Mouse (Mus musculus): ENCODE data around the gene Cnpy2.
"Not testable (repeated sequence)": the region's sequence is repeated elsewhere in the genome, so short reads cannot be mapped to it uniquely, and the experiment has no call there.

Cnpy2 gene

DNA sequence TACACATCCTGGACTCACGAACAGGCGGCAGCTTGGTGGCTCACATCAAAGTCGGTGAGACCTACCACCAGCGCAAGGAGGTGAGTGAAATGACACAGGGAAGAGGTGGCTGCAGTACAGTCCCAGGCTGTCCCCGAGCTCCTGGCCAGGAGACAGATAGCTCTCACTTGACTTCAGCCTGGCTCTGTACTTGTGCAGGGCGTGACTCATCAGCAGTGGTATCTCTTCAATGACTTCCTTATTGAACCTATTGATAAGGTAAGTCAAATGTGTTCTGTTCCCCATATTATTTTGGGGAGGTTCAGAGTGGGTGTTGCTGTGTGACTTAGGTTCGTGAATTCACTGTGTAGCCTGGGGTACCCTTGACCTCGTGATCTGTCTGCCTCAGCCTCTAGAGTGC is 6.7 kb upstream of the Cnpy2 start:
- no peak for DNase-seq (ENCODE audit: low read depth)

DNA sequence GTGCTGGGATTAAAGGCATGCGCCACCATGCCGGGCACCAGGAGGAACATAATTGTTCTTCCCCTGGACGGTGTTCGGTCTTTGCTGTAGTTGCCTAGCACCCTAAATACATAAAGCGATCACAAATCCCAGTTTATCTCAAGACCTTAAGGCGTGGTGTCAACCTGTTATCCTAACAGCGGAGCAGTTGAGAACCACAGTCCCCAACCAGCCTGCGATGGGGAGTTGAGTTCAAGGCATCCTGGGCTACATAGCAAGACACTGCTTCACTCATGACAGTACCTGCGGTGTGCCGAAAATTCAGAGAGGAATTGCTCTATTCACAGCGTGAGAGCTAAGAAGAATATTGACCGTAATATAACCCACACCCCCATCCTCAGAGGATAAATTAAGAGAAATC is 618 bp upstream of the Cnpy2 start:
- no peak for DNase-seq (ENCODE audit: low read depth)

DNA sequence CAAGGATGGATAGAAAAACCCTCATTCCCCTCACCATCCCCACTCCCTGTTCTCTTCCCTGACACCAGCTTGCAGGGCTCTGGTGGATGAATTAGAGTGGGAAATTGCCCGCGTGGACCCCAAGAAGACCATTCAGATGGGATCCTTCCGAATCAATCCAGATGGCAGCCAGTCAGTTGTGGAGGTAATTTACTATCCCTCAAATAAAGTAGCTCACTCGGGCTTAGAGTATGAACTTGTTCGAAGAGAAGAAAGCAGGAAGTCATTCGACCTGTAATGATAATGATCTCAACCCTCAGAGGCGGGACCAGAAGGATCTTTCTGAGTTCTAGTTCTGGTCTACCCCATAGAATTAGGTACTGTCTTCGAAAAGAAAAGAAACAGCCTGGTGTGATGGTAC is 1.3 kb downstream of the Cnpy2 start:
- DNase-seq (ENCODE audit: low read depth), result no peak

DNA sequence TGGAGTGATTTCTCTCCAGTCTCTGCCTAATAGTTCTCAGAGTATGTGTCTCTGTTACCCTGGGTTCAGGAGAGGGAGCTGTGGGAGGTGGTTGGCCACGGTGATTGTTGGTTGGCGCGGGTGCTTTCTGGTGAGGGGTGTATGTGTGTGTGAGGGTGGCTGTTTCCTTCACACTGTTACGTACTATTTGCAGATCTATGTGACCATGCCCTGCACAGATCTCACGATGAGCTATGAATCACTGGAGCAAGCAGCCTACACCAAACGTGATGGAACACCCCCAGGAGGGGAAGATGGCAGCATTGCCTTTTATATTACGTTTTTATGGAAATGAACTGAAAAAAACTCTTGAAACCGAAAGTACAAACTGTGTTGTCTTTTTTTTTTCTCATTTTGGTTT is 4.6 kb downstream of the Cnpy2 start:
- DNase-seq (ENCODE audit: low read depth), result no peak

DNA sequence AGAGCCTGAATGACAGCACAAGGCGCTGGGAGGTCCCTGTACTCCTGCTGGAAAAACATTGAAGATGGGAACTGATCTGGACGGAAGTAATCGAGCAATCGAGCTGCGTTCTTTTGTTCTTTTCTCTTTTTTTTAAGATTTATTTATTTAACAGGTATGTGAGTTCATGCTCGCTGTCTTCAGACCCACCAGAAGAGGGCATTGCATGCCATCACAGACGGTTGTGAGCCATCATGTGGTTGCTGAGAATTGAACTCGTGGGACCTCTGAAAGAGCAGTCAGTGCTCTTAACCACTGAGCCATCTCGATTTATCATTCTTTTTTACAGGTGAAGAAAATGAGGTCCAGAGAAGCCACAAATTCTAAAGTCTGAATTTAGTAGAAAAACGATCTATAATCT is 5.4 kb downstream of the Cnpy2 start:
- no peak for DNase-seq (ENCODE audit: low read depth)

DNA sequence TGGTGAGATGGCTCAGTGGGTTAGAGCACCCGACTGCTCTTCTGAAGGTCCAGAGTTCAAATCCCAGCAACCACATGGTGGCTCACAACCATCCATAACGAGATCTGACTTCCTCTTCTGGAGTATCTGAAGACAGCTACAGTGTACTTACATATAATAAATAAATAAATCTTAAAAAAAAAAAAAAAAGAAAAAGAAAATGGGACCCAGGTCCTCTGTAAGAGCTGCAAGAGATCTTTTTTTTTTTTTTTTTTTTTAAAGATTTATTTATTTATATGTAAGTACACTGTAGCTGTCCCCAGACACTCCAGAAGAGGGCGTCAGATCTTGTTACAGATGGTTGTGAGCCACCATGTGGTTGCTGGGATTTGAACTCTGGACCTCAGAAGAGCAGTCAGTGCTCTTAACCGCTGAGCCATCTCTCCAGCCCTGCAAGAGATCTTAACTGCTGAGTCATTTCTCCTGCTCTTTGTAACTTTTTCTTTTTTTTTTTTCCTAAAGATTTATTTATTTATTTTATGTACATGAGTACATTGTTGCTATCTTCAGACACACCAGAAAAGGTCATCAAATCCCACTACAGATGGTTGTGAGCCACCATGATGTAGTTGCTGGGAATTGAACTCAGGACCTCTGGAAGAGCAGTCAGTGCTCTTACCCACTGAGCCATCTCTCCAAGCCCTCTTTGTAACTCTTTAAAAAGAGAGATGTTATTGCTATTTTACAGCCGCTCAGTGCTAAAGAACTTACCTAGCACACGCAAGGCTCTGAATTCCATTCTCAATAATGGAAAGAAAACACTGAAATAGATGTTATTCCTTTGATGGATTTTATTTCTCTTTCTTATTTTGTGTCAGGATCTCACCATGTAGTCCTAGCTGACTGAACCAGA is 10.3 kb downstream of the Cnpy2 start:
- not testable (repeated sequence) for DNase-seq (ENCODE audit: low read depth)

DNA sequence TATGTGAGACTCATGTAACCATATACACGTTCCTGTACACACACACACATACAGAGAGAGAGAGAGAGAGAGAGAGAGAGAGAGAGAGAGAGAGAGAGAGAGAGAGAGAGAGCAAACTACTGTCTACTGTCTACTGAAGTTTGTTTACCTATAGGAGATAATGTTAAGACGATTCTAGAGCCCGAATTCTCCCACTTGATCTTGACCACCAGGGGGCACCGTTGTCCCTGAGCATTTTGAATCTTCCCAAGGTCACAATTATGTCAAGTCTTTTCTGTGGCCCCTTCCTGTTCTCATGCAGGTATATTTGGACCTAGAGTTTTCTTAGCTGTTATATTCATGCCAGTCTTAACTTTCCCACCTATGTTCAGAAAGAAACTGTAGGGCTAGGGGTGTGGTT is 13.3 kb downstream of the Cnpy2 start:
- peak; percentile 58 for DNase-seq (ENCODE audit: low read depth)

DNA sequence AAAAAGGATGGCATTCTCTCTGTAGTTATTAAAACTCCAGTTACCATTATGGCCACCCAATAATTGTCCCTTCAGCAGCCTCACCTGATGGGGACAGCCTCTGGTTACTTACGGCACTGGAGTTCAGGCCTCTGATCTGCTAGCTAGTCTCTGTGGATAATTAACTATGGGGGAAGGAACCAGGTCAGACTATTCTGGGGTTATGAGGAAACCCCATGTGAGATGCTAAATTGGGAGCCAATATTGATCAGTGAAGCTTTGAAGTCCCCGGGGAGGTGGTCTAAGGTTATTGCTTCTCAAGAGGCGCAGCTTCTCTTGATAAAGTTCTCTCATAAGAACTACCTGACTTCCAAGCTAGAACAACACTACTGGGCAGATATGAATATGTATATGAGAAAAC is 13.9 kb downstream of the Cnpy2 start:
- no peak for DNase-seq (ENCODE audit: low read depth)

DNA sequence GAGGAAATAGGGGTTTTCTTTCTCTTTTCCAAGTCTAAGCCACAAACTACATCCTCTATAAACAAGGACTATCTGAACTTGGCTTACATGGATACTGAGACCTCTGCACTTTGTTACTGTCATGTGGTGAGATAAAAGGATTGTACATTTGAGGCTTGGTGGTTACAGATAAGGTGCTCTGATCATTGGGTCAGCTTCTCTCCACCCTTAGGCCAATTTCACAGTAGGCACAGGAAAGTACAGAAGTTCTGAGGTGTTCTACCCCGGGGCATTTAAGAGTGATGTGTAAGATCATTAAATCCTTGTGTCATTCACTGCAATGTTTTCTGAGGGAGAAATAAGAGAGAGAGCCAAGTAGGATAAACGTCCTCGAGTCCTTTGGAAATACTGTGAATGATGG is 14.3 kb downstream of the Cnpy2 start:
- no peak for DNase-seq (ENCODE audit: low read depth)

DNA sequence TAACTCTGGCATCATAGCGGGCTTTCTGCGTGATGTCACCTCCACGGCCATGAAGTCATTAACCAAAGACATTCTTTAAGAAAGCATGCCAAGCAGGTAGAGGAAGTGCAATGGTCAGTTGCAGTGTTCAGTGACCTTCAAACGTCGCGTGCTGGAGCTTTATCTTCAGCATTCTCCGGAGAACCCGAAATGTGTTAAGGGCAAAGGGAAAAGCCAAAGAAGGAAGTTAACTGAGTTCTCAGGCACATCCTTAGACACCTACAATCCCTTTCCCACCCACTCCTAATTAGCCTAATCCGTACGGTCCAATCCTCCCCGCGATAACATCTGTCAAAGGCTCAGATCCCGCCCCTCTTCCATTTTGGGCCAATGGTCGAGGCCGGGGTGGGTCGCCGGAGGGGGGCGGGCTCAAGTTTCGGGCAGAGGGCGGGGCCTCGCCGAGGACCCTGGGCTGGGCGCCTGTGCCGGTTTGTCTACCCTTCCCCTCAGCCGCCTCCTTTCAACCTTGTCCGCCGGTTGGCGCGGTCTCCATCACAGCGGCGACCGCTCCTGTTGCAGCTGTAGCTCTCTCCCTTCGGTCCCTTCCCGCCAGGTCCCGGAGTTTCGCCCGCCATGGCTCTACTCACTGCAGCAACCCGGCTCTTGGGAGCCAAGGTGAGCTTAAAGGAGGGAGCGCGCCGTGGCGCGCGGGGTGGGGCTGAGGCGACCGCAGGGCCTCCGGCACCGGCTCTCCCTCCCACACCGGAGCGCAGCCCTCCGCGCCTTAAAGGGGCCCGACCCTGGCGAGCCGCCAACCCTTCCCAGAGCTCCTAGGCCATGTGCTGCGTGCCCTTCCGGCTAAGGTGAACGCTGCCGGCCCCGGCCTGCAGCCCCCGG is 15.3 kb downstream of the Cnpy2 start, which contains the start of gene Cs:
Gene Cs, plus strand, starts transcription at position 429 of the 876 bp plus-strand sequence.
- DNase-seq (ENCODE audit: low read depth), result peak; percentile 90

DNA sequence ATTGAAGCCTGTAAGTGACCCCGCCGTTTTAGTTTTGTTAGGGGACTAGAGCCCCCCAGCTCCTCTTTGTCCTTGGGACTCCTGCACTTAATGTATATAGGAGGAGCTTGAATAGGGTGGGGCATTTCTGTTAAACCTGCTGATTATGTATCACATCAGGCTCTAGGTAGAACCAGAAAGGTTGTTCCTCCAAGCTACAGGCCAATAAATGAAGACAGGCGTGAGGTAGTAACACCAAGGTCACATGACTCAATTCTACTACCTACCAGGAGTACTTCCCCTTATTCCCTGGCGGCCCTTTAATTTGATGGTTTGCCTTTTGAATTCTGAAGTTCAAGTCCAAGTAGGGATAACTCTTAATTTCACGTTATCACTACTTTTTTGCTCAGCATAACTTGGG is 16.2 kb downstream of the Cnpy2 start:
- no peak for DNase-seq (ENCODE audit: low read depth)

DNA sequence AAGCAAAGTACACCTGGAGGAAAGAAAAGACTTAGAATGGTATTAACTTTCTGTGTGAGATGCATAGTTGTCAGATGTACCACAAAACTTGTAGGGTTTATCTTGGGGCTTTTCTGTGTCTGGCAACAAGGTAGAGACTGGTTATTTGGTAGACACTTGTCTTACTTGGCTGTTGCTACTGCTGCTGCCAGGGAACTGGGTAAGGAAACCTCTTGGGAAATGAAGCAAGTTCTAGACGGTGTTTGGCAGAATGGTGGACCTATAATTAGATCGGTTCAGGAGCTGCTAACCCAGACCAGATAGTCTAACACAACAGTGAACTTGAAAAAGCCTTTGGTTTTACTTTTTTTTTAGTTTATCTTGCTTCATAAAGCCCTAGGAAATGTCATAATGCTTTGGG is 16.7 kb downstream of the Cnpy2 start:
- no peak for DNase-seq (ENCODE audit: low read depth)

DNA sequence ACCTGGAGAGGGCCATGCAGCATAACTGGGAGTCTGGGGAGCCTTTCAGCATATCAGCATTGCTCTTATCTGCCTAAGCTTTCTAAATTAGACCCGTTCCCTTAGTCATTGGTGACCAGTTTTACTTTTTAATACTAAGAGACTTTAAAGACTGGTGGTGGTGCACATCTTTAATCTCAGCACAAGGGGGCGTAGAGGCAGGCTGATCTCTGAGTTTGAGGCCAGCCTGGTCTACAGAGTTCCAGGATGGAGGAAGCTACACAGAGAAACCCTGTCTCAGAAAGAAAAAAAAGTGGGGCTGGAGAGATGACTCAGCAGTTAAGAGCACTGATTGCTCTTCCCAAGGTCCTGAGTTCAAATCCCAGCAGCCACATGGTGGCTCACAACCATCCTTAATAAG is 18.0 kb downstream of the Cnpy2 start:
- no peak for DNase-seq (ENCODE audit: low read depth)

DNA sequence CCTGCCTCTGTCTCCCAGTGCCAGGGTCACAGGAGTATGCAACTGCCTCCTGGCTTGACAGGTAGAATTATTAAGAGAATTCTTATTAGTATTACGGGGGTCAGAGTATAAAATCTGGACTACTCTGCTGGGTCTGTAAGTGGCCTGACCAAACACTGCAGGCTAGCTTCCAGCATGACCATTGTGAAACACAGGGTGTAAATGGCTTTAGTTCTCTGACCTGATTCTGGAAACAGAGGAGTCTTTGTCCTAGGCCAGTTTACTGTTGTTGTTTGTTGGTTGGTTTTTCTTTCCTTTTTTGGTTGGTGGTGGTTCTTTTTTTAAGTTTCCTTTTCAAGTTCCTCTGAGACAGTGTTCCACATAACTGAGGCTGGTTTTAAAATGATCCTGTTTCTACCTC is 21.2 kb downstream of the Cnpy2 start:
- DNase-seq (ENCODE audit: low read depth), result peak; percentile 22

DNA sequence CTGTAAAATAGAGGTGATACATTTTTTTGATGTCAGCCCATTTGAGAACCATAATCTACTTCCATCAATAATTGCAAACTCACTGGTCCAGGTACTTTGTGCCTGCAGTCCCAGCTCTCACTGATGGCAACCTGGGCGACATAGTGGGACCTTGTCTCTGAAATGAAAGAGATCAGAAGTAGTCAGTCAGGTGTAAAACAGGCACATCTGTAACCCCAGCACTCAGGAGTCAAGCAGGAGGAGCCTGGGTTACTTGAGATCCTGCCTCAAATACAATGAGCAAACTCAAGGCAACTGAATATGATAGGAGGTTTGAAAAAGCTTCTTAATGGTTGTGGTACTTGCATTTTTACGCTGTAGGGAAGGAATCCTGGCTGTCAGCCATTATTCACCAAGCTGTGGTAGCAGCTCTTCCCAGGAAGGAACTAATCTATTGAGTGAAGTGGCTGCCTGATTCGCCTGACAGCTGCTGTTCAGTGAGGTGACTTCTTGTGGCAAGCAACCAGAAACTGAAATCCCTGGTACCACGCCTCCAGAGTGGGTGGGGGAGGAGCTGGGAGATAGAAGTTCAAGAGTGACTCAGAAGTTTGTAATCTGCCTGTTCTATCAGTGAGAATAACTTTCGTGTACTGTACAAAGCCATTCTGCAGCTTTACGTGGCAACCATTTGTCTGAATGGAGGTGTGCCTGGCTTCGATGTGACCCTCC is 22.5 kb downstream of the Cnpy2 start:
- peak; percentile 35 for DNase-seq (ENCODE audit: low read depth)

DNA sequence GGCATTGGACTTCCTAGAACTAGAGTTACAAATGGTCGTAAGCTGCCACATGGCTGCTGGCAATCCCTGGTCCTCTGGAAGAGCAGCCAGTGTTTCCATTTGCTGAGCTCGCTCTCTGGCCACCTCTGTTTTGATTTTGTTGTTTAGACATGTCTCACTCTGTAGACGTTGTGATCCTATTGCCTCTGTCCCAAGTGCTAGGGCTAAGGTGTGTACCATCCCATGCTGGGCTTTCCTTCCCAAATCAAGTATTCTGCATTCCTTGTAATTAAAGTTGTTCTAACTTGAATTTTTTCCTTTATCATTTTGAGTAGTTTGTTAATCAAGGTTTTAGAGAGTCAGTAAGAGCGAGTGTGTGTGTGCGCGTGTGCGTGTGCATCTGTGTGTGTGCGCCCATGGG is 25.3 kb downstream of the Cnpy2 start:
- no peak for DNase-seq (ENCODE audit: low read depth)

DNA sequence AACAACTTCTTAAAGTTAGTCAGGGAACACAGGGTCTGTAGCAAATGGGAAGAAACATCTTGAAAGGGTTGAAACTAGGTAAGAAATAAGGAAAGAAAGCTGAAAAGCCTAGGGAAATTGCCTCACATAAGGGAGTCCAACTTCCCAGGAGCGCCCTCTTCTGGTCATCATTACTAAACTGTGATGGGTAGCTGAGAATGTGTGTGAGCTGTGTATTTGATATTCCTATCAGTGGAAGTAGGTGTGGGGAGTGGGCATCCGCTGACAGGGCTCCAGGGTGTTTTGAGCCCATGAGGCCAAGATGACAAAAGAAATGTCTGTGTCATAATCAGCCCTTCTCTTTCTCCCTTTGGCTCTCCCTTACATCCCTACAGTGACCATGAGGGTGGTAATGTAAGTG is 36.5 kb downstream of the Cnpy2 start:
- no peak for DNase-seq (ENCODE audit: low read depth)

DNA sequence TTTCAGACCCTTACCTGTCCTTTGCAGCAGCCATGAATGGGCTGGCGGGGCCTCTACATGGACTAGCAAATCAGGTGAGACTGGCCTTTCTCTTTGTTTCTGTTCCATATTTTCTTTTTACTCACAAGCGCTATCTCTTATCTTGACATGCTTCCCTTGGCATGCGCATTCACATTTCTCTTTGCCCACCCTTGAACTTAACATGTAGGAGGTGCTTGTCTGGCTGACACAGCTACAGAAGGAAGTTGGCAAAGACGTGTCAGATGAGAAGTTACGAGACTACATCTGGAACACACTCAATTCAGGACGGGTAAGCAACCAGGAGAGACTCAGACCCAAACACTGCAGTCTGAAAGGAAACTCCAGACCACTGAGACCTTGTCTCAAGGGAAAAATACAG is 37.0 kb downstream of the Cnpy2 start:
- DNase-seq (ENCODE audit: low read depth), result no peak

DNA sequence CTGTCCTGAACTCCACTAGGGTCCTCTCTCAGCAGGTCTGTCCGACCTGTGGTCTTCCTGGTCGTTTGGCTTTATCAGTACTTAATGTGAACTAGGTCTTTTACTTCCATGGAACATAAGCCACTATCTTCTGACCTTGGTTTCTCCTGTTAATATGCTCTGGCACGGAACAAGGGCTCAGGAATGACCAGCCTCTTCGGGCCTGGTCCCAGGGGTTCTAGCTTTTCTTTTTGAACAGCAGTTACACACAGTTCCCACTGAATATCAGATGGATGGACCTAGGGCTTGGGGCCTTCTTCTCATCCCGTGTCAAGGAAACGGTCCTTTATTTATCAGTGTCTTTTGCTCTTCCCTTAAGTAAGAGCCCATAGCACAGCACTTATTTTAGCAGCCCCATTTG is 39.6 kb downstream of the Cnpy2 start:
- no peak for DNase-seq (ENCODE audit: low read depth)

DNA sequence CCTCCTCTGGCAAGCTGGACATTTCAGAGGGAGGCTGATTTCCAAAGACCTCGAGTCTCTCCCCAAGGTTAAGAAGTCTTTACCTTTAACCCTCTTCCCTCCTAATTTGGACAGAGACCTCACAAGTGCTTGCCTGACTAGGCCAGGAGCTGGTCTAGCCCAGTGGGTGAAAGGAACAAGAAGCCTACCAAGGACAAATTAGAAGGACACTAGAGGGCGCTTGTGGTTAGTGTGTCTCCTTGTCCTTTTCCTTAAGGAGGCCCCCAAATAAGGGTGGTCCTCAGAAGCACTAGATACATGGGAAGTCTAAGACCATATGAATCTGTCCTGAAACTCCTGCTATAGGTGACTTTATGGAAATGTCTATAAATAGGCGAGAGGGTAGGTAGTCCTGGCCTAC is 40.3 kb downstream of the Cnpy2 start:
- no peak for DNase-seq (ENCODE audit: low read depth)

DNA sequence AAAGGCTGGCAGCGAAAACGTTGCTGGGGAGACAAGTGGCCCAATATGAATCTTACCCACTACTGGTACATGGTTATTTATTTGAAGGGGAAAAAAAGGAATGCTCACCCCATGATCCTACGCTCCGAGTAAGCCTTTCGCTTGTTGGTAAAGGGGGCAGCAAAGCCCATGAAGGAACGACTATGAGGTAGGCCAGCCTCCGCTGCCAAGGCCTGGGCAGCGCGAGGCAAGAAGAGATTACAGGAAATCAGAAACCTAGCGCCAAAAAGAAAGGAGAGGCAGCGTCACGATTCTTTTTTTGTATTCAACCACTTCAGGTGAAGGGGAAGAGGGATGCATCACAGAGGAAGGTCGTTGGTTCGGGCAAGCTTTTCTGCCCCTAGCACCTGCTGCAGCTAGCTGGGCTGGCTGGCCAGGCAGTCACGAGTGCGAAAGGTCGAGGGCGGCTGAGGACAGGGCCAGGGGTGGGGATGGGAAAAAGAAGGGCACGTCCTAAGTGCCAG is 45.7 kb downstream of the Cnpy2 start:
- DNase-seq (ENCODE audit: low read depth), result no peak
